In genomic region chr5:114173877-114174581, GRCm38 (mm10) we compare ENCODE assay signal across 9 mouse cellular contexts. TPM values are rescaled to one million over a fixed set of nuclear protein-coding genes. Genes with fewer than 3 reads are reported as not detected.
DNase-seq lines count a peak whose midpoint lies in the region; ATAC-seq and TF ChIP-seq lines count a peak whose summit lies in the region.
"Had no signal": no experiment of that assay in that cellular context is flagged by ENCODE, and none has a peak within 500 bp of the region (broad histone marks: within the 10 kb centered on the region; RNA-seq: fewer than 3 reads in every experiment).

No protein-coding gene starts in this region.

- 10% methylated on average over 15 of the region's 16 CpGs for WGBS in heart, adult 2 months
- 18% methylated on average over 14 of the region's 16 CpGs for WGBS in lung, embryonic 16.5 days
- WGBS in heart, embryonic 16.5 days, result 12% methylated on average over 14 of the region's 16 CpGs
- 26% methylated on average over 15 of the region's 16 CpGs for WGBS in liver, postnatal 0 days (ENCODE audit: insufficient replicate concordance)

- no peak for DNase-seq in heart, adult 2 months
- no peak for DNase-seq in heart, postnatal 4 days
- DNase-seq in lung, postnatal 14 days, result no peak
- no peak for DNase-seq in liver, postnatal 0 days
- DNase-seq in T-cell, adult 2 months (ENCODE audit: low spot score), result no peak
- DNase-seq in cerebellum, adult 11 months, result no peak

- peak overlapping the region; percentile 94 for H3K27ac ChIP-seq in heart, adult 2 months
- H3K27ac ChIP-seq in lung, embryonic 16.5 days (ENCODE audit: low read length), result no peak overlapping the region
- H3K27ac ChIP-seq in heart, embryonic 16.5 days (ENCODE audit: low read length), result peak overlapping the region; percentile 92
- no peak overlapping the region; the same call in 1 of the 2 replicates for H3K27ac ChIP-seq in liver, postnatal 0 days (ENCODE audit: low read depth)
- H3K27ac ChIP-seq: hindbrain, embryonic 14.5 days had no signal

- H3K9ac ChIP-seq in heart, adult 2 months (ENCODE audit: low read depth, low read length), result peak overlapping the region; percentile 35; the same call in 1 of the 2 replicates
- H3K9ac ChIP-seq in lung, embryonic 16.5 days (ENCODE audit: low read length), result no peak overlapping the region
- H3K9ac ChIP-seq in heart, embryonic 16.5 days (ENCODE audit: low read length), result no peak overlapping the region; the same call in 1 of the 2 replicates
- H3K9ac ChIP-seq in liver, postnatal 0 days (replicated peaks), result no peak overlapping the region
- H3K9ac ChIP-seq: hindbrain, embryonic 14.5 days had no signal

- ATAC-seq in lung, embryonic 16.5 days (ENCODE audit: low read depth), result no peak
- ATAC-seq in heart, embryonic 16.5 days (replicated peaks; ENCODE audit: extremely low read depth, insufficient read depth, low FRiP score), result no peak; the same call in 1 of the 2 replicates
- no peak for ATAC-seq in liver, postnatal 0 days

- peaks cover 14% of the 10 kb centered on the region for H3K4me1 ChIP-seq in heart, adult 2 months (ENCODE audit: control insufficient read depth, insufficient read depth, low read length)
- peaks cover 4% of the 10 kb centered on the region for H3K4me1 ChIP-seq in lung, embryonic 16.5 days (replicated peaks; ENCODE audit: control insufficient read depth, insufficient read depth, low read length)
- peaks cover 16% of the 10 kb centered on the region for H3K4me1 ChIP-seq in heart, embryonic 16.5 days (ENCODE audit: control insufficient read depth, insufficient read depth, low read length)
- peaks cover 16% of the 10 kb centered on the region for H3K4me1 ChIP-seq in liver, postnatal 0 days (ENCODE audit: insufficient read depth)

- H3K4me2 ChIP-seq in lung, embryonic 16.5 days (ENCODE audit: low read depth, low read length), result peak overlapping the region; percentile 33
- peak overlapping the region; percentile 42 for H3K4me2 ChIP-seq in heart, embryonic 16.5 days (ENCODE audit: low read depth, low read length)
- H3K4me2 ChIP-seq in liver, postnatal 0 days (ENCODE audit: low read depth, low read length), result peak overlapping the region; percentile 51; the same call in 1 of the 2 replicates
- H3K4me2 ChIP-seq: hindbrain, embryonic 14.5 days had no signal

- H3K79me2 ChIP-seq in heart, adult 2 months (replicated peaks; ENCODE audit: control insufficient read depth, insufficient read depth, low read length), result 0 out of 2 replicates have a peak, but pooled peaks cover 2% of the 10 kb centered on the region

- intact Hi-C loops in heart, adult 2 months (cut with DNase I), result loop anchor here (10.0 kb wide), 1 partner anchor 201 kb away; no protein-coding TSS in a partner anchor

- TF ChIP-seq POLR2A in heart, adult 2 months (IDR thresholded peaks at IDR 0.05; ENCODE audit: insufficient read depth, low read depth, low read length), result no peak

- H3K4me3 ChIP-seq in heart, adult 2 months, result no peak overlapping the region
- H3K4me3 ChIP-seq in lung, embryonic 16.5 days (ENCODE audit: low read length), result peak overlapping the region; percentile 2; the same call in 1 of the 2 replicates
- peak overlapping the region; percentile 8; the same call in 1 of the 2 replicates for H3K4me3 ChIP-seq in heart, embryonic 16.5 days (ENCODE audit: low read length)
- no peak overlapping the region for H3K4me3 ChIP-seq in liver, postnatal 0 days (ENCODE audit: low read depth, low read length)

- H3K27me3 ChIP-seq in heart, adult 2 months (ENCODE audit: control insufficient read depth, insufficient read depth, low read length), result no peaks in the 10 kb centered on the region
- H3K27me3 ChIP-seq in lung, embryonic 16.5 days (ENCODE audit: control insufficient read depth, insufficient read depth, low read depth, low read length), result no peaks in the 10 kb centered on the region
- H3K27me3 ChIP-seq in heart, embryonic 16.5 days (ENCODE audit: control insufficient read depth, insufficient read depth, low read length), result no peaks in the 10 kb centered on the region
- no peaks in the 10 kb centered on the region for H3K27me3 ChIP-seq in liver, postnatal 0 days (ENCODE audit: insufficient read depth, low read length)

- no peak for TF ChIP-seq CTCF in heart, adult 2 months (IDR thresholded peaks at IDR 0.05)
- TF ChIP-seq CTCF in liver, postnatal 0 days (IDR thresholded peaks at IDR 0.05; ENCODE audit: low read depth), result 0 out of 2 replicates have a peak, but pooled peaks have one; percentile 0

- TF ChIP-seq EP300 in heart, adult 2 months (IDR thresholded peaks at IDR 0.05; ENCODE audit: insufficient read depth, low read depth, low read length), result no peak
- no peak for TF ChIP-seq EP300 in liver, postnatal 0 days (IDR thresholded peaks at IDR 0.05; ENCODE audit: low read depth)

- peaks cover 4% of the 10 kb centered on the region for H3K36me3 ChIP-seq in heart, adult 2 months (ENCODE audit: control insufficient read depth, insufficient read depth, low read length)
- no peaks in the 10 kb centered on the region for H3K36me3 ChIP-seq in lung, embryonic 16.5 days (ENCODE audit: control insufficient read depth, insufficient read depth, low read length)
- H3K36me3 ChIP-seq in heart, embryonic 16.5 days (ENCODE audit: control insufficient read depth, insufficient read depth), result 0 out of 2 replicates have a peak, but pooled peaks cover 2% of the 10 kb centered on the region
- no peaks in the 10 kb centered on the region for H3K36me3 ChIP-seq in liver, postnatal 0 days (replicated peaks; ENCODE audit: insufficient read depth, low read length)

- H3K9me3 ChIP-seq in lung, embryonic 16.5 days (ENCODE audit: control insufficient read depth, low read length), result no peaks in the 10 kb centered on the region
- H3K9me3 ChIP-seq in heart, embryonic 16.5 days (replicated peaks; ENCODE audit: control insufficient read depth, low read length), result 0 out of 2 replicates have a peak, but pooled peaks cover 2% of the 10 kb centered on the region
- no peaks in the 10 kb centered on the region for H3K9me3 ChIP-seq in liver, postnatal 0 days (ENCODE audit: low read length)

RNA-seq across cellular contexts. Expression of gene Acacb, which starts 27.7 kb away (rescaled TPM):
- 100 to 1,000 TPM; 205 to 251 TPM for total RNA-seq in heart, adult 2 months (2021)
- 105 and 141 TPM in 2 replicates for polyA plus RNA-seq in heart, adult 2 months (2012; rRNA removed)
- 100 to 1,000 TPM; 101 to 102 TPM for total RNA-seq in heart, postnatal 4 days (2021)
- 2.0 and 2.3 TPM in 2 replicates for polyA plus RNA-seq in lung, embryonic 16.5 days (2015; fragmentation: Nextera tagmentation; extraction: Ambion mirVana)
- polyA plus RNA-seq in heart, embryonic 16.5 days (2015; fragmentation: Nextera tagmentation; extraction: Ambion mirVana), result 12.0 and 13.9 TPM in 2 replicates
- 1.0 and 1.2 TPM in 2 replicates for polyA plus RNA-seq in liver, postnatal 0 days (2015; fragmentation: Nextera tagmentation; extraction: Ambion mirVana)

RNA-seq across cellular contexts. Expression of gene Ung, which starts 43.8 kb away (rescaled TPM):
- 10 to 100 TPM; 27.1 to 32.1 TPM for total RNA-seq in heart, adult 2 months (2021)
- 24.4 and 28.3 TPM in 2 replicates for polyA plus RNA-seq in heart, adult 2 months (2012; rRNA removed)
- 10 to 100 TPM; 34.0 to 40.7 TPM for total RNA-seq in heart, postnatal 4 days (2021)
- 33.8 and 38.6 TPM in 2 replicates for polyA plus RNA-seq in lung, embryonic 16.5 days (2015; fragmentation: Nextera tagmentation; extraction: Ambion mirVana)
- polyA plus RNA-seq in heart, embryonic 16.5 days (2015; fragmentation: Nextera tagmentation; extraction: Ambion mirVana), result 42.7 and 43.0 TPM in 2 replicates
- 11.8 TPM in 2 replicates for polyA plus RNA-seq in liver, postnatal 0 days (2015; fragmentation: Nextera tagmentation; extraction: Ambion mirVana)

RNA-seq across cellular contexts. Expression of gene Alkbh2, which starts 46.0 kb away (rescaled TPM):
- 1 to 10 TPM; 1.6 to 2.0 TPM for total RNA-seq in heart, adult 2 months (2021)
- 3.0 and 3.1 TPM in 2 replicates for polyA plus RNA-seq in heart, adult 2 months (2012; rRNA removed)
- total RNA-seq in heart, postnatal 4 days (2021), result 1 to 10 TPM; 4.8 to 6.4 TPM
- polyA plus RNA-seq in lung, embryonic 16.5 days (2015; fragmentation: Nextera tagmentation; extraction: Ambion mirVana), result 6.3 and 8.0 TPM in 2 replicates
- polyA plus RNA-seq in heart, embryonic 16.5 days (2015; fragmentation: Nextera tagmentation; extraction: Ambion mirVana), result 7.3 and 8.0 TPM in 2 replicates
- 4.5 and 5.7 TPM in 2 replicates for polyA plus RNA-seq in liver, postnatal 0 days (2015; fragmentation: Nextera tagmentation; extraction: Ambion mirVana)

Comparison
In these comparisons a context has a peak if more than half of its experiments do, and no peak if none do; other contexts are left out.
1. H3K4me3 ChIP-seq: peak in lung, embryonic 16.5 days (single experiment) and heart, embryonic 16.5 days (single experiment); none in heart, adult 2 months (single experiment) and liver, postnatal 0 days (single experiment).
2. H3K27ac ChIP-seq: peak in heart, adult 2 months (single experiment) and heart, embryonic 16.5 days (single experiment); none in lung, embryonic 16.5 days (single experiment) and liver, postnatal 0 days (single experiment).
3. Peak in every context shown above with its lines, with median percentiles within 50 percentile points of each other: H3K4me2 ChIP-seq.